Mouse (Mus musculus): ENCODE data around the gene Oit1. TPM values are rescaled to one million over a fixed set of nuclear protein-coding genes. Genes with fewer than 3 reads are reported as not detected.

Gene Oit1
- total and polyA plus RNA-seq, 3 experiments = 1.8 TPM; not detected in 2

DNA sequence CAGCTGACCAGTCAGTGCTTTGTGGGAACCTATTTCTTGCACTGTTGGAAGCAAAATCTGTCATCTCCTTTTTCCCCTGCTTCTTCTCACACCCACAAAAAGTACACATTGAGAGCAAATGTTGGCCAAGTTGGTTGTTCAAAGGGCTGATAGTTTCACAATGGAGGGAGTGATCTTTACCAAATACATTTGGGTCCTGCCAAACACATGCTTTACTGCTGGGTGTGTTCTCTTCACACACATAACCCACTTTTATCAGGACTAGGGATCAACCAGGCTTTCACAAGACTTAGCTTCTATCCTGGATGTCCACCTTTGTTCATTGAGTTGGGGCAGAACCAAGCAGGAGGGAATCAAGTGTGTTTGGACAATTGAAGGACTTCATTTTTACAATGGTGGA is 20.0 kb upstream of the Oit1 start:
- no peaks in the 10 kb centered on the region for H3K36me3 ChIP-seq (ENCODE audit: control insufficient read depth, insufficient read depth, low read length)
- H3K27ac ChIP-seq = no peak overlapping the region
- intact Hi-C loops (cut with DNase I) = no loop called here
- no peaks in the 10 kb centered on the region for H3K27me3 ChIP-seq (ENCODE audit: control insufficient read depth, insufficient read depth, low read length)
- TF ChIP-seq EP300 (IDR thresholded peaks at IDR 0.05; ENCODE audit: insufficient read depth, low read depth, low read length) (no peak), CTCF (IDR thresholded peaks at IDR 0.05) (no peak), POLR2A (IDR thresholded peaks at IDR 0.05; ENCODE audit: insufficient read depth, low read depth, low read length) (no peak)
- no peaks in the 10 kb centered on the region for H3K79me2 ChIP-seq (replicated peaks; ENCODE audit: control insufficient read depth, insufficient read depth, low read length)
- H3K4me1 ChIP-seq (ENCODE audit: control insufficient read depth, insufficient read depth, low read length) = no peaks in the 10 kb centered on the region
- no peak for DNase-seq
- no peak overlapping the region for H3K9ac ChIP-seq (ENCODE audit: low read depth, low read length)
- H3K4me3 ChIP-seq = no peak overlapping the region

DNA sequence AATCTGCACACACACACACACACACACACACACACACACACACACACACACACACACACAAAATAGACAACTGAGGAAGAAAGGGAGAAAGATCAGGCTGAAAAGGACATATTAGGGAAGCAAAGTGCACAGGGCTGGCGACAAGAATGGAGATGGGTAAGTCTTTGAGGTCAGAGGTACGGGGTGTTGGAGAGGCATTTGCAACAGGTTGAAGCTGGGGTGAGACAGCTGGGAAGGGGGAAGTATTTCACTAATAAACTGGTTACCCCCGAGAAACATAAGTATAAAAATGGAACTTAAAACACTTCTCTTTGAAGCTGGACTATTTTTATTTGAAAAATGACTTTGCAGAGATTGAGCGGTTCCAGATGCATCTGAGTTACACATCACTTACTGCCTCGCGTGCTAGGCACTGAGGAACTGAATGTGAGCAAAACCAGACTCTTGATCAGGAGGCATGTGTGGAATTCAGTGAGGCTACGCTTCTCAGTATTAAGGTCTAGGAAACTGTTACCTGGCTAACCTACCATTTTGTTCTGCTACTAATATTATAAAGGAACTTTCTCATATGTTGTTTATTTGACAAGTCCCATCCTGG is 17.2 kb upstream of the Oit1 start:
- Histone ChIP-seq H3K4me3 (no peak overlapping the region), H3K9ac (ENCODE audit: low read depth, low read length) (no peak overlapping the region), H3K27me3 (ENCODE audit: control insufficient read depth, insufficient read depth, low read length) (no peaks in the 10 kb centered on the region), H3K36me3 (ENCODE audit: control insufficient read depth, insufficient read depth, low read length) (no peaks in the 10 kb centered on the region), H3K4me1 (ENCODE audit: control insufficient read depth, insufficient read depth, low read length) (no peaks in the 10 kb centered on the region), H3K27ac (no peak overlapping the region), H3K79me2 (replicated peaks; ENCODE audit: control insufficient read depth, insufficient read depth, low read length) (no peaks in the 10 kb centered on the region)
- no peak for DNase-seq
- WGBS = 58% methylated on average over 7 of the region's 7 CpGs
- TF ChIP-seq CTCF (IDR thresholded peaks at IDR 0.05) (no peak), EP300 (IDR thresholded peaks at IDR 0.05; ENCODE audit: insufficient read depth, low read depth, low read length) (no peak)
- intact Hi-C loops (cut with DNase I) = no loop called here

DNA sequence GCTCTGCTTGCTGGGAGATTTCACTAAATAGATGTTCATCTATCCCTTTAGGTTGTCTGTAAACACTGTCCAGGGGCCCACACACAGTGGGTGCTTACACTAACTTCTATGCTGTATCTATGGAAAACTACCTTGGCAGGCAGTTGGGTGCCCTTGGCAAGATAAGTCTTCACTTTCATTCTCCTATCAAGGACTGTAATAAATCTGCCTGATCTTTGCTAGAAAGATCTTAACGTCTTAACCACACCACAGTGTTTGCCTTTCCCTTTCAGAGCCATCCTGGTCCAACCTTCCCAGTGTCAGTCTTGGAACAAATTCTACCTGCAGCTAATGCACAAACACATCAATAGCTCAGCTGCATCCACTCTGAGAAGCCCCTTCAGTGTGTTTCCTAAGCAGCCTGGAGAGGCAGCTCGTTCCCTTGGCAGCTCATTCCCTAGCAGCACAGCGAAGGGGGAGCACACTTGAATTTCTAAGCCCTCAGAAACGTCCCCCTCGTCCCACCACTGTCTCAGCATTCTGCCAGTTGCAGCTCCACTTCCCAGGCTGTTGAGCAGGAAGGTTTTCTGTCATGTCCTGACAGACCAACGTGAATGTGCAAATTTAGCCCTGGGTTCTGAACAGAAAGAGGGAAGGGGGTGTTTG is 13.7 kb upstream of the Oit1 start:
- Histone ChIP-seq H3K79me2 (replicated peaks; ENCODE audit: control insufficient read depth, insufficient read depth, low read length) (no peaks in the 10 kb centered on the region), H3K27ac (no peak overlapping the region), H3K4me3 (no peak overlapping the region), H3K4me1 (ENCODE audit: control insufficient read depth, insufficient read depth, low read length) (no peaks in the 10 kb centered on the region), H3K27me3 (ENCODE audit: control insufficient read depth, insufficient read depth, low read length) (no peaks in the 10 kb centered on the region), H3K9ac (ENCODE audit: low read depth, low read length) (no peak overlapping the region), H3K36me3 (ENCODE audit: control insufficient read depth, insufficient read depth, low read length) (no peaks in the 10 kb centered on the region)
- intact Hi-C loops (cut with DNase I) = no loop called here
- no peak for TF ChIP-seq POLR2A (IDR thresholded peaks at IDR 0.05; ENCODE audit: insufficient read depth, low read depth, low read length)
- no peak for TF ChIP-seq CTCF (IDR thresholded peaks at IDR 0.05)
- no peak for TF ChIP-seq EP300 (IDR thresholded peaks at IDR 0.05; ENCODE audit: insufficient read depth, low read depth, low read length)
- no peak for DNase-seq
- WGBS = 55% methylated on average over 6 of the region's 6 CpGs

DNA sequence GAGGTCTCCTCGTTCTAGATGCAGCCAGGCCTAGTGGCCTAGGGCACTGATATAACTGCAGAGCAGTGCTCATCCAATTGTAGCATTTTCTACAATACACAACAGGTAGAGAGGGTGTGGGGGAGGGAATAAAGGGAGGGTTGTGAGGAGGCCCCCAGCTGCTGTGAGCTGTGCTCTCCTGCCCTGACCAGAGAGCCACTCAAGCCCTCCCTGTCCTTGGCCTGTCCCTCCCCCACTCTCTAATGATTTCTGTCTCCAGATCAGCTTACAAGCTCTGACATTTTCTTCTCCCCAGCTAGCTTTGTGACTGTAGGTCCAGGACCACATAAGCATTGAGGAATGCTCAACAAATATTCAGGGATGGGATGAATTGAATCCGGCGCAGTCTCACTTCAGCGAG is 9.2 kb downstream of the Oit1 start:
- TF ChIP-seq POLR2A (IDR thresholded peaks at IDR 0.05; ENCODE audit: insufficient read depth, low read depth, low read length) = no peak
- no peak for TF ChIP-seq CTCF (IDR thresholded peaks at IDR 0.05)
- TF ChIP-seq EP300 (IDR thresholded peaks at IDR 0.05; ENCODE audit: insufficient read depth, low read depth, low read length) = no peak
- no peak for DNase-seq
- intact Hi-C loops (cut with DNase I) = no loop called here
- Histone ChIP-seq H3K79me2 (replicated peaks; ENCODE audit: control insufficient read depth, insufficient read depth, low read length) (no peaks in the 10 kb centered on the region), H3K36me3 (ENCODE audit: control insufficient read depth, insufficient read depth, low read length) (no peaks in the 10 kb centered on the region), H3K27me3 (ENCODE audit: control insufficient read depth, insufficient read depth, low read length) (no peaks in the 10 kb centered on the region), H3K9ac (ENCODE audit: low read depth, low read length) (no peak overlapping the region), H3K27ac (no peak overlapping the region), H3K4me3 (no peak overlapping the region), H3K4me1 (ENCODE audit: control insufficient read depth, insufficient read depth, low read length) (no peaks in the 10 kb centered on the region)
- WGBS = 90% methylated on average over 4 of the region's 4 CpGs

DNA sequence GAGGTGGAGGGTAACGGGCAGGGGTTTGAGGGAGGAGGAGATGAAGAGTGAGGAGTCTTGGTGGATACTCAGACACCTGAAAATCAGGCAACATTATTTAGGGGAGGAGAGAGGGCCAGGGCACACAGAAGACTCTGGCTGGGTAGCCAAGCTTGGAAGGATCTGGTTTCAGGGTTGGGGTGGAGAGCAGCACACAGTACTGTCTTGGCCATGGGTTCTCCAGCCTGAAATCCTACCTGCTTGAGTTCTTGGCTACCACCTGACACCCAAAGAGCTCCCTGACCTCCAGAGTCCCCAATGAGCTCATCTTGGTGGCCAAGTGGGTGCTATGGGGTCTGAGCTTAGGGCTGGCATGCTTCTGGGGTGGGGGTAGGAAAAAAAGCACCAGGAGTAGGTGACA is 9.7 kb downstream of the Oit1 start:
- no peaks in the 10 kb centered on the region for H3K79me2 ChIP-seq (replicated peaks; ENCODE audit: control insufficient read depth, insufficient read depth, low read length)
- TF ChIP-seq CTCF (IDR thresholded peaks at IDR 0.05) = no peak
- no peak for TF ChIP-seq POLR2A (IDR thresholded peaks at IDR 0.05; ENCODE audit: insufficient read depth, low read depth, low read length)
- H3K9ac ChIP-seq (ENCODE audit: low read depth, low read length) = no peak overlapping the region
- H3K27ac ChIP-seq = no peak overlapping the region
- intact Hi-C loops (cut with DNase I) = no loop called here
- no peaks in the 10 kb centered on the region for H3K36me3 ChIP-seq (ENCODE audit: control insufficient read depth, insufficient read depth, low read length)
- no peaks in the 10 kb centered on the region for H3K27me3 ChIP-seq (ENCODE audit: control insufficient read depth, insufficient read depth, low read length)
- H3K4me3 ChIP-seq = no peak overlapping the region
- no peak for DNase-seq
- H3K4me1 ChIP-seq (ENCODE audit: control insufficient read depth, insufficient read depth, low read length) = no peaks in the 10 kb centered on the region
- WGBS = 97% methylated on average over 1 of the region's 1 CpGs

DNA sequence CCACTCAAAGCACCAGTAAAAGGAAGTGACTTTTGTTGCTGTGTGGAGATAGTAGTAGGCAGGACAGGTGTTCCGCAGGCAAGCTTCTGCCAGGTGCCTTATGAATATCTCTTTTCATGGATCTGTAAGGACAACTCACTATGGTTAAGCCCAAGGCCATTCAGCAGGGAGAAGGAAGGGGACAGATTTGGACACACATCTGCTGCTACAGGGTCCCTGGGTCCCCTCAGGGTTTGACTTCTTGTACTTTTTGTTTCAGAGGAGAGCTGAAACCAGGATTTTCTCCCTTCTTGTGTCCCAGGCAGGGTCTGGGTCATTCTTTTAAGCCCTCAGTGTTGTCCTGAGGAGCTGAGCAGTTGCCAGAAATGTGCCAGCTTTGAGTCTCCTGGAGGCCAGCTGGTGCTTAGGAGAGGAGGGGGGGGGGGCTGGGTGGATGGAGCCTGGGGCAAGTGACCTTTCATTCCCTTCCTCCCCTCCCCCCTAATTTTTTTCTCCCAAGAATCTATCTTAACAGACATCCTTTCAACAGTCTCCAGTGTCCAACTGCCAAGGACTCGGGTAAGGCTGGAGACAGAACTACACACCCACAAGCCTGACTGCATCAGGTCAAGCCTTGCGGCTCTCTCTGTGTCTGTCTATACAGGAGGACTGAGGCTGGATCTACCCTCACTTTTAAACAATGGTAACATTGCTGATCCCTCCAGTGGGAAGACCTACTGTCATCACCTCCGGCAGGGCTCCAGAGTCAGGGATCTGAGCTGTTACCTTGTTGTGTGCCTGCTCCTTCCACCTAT is 10.6 kb downstream of the Oit1 start:
- Histone ChIP-seq H3K27me3 (ENCODE audit: control insufficient read depth, insufficient read depth, low read length) (no peaks in the 10 kb centered on the region), H3K9ac (ENCODE audit: low read depth, low read length) (no peak overlapping the region), H3K27ac (no peak overlapping the region), H3K4me3 (no peak overlapping the region), H3K4me1 (ENCODE audit: control insufficient read depth, insufficient read depth, low read length) (no peaks in the 10 kb centered on the region), H3K79me2 (replicated peaks; ENCODE audit: control insufficient read depth, insufficient read depth, low read length) (no peaks in the 10 kb centered on the region), H3K36me3 (ENCODE audit: control insufficient read depth, insufficient read depth, low read length) (no peaks in the 10 kb centered on the region)
- intact Hi-C loops (cut with DNase I) = no loop called here
- TF ChIP-seq CTCF (IDR thresholded peaks at IDR 0.05) = no peak
- no peak for TF ChIP-seq EP300 (IDR thresholded peaks at IDR 0.05; ENCODE audit: insufficient read depth, low read depth, low read length)
- no peak for TF ChIP-seq POLR2A (IDR thresholded peaks at IDR 0.05; ENCODE audit: insufficient read depth, low read depth, low read length)
- no peak for DNase-seq
- 58% methylated on average over 4 of the region's 4 CpGs for WGBS
